Mouse (Mus musculus) central nervous system, embryonic 11.5 days (tissue): Measurements from ENCODE around the gene Cacng7. TPM values are rescaled to one million over a fixed set of nuclear protein-coding genes. Genes with fewer than 3 reads are reported as not detected.

ENCODE experiments used
- polyA plus RNA-seq: library from polyadenylated mRNA; depleted of rRNA; stranded (reverse); fragments of >200 nt; gene quantifications from 2 replicates; pipeline ENCODE4 v1.2.3, GENCODE M21; 2012; rRNA removed

Gene Cacng7
- 78.6 and 92.4 TPM in 2 replicates for polyA plus RNA-seq

GRCm38 (mm10) chr7:3332619-3333521 lies at the start of gene Cacng7:
Cacng7 (plus strand) TSS chr7:3332955.

GRCm38 (mm10) chr7:3288976-3289970 lies 43.5 kb upstream of the Cacng7 start, which contains the start of the genes Myadm and Prkcg:
Myadm (plus strand) TSS chr7:3289080.
Prkcg (plus strand) TSS chr7:3289179.

GRCm38 (mm10) chr7:3390413-3391080 lies 57.8 kb downstream of the Cacng7 start, which contains the start of gene Cacng8:
Cacng8 (plus strand) TSS chr7:3390683.

Other genes with a start within 250 kb of the Cacng7 start
- 0.10 and 0.16 TPM in 2 replicates for gene AU018091, start 163.8 kb upstream of the Cacng7 start, polyA plus RNA-seq
- gene Nlrp12, start 83.2 kb upstream of the Cacng7 start, polyA plus RNA-seq = 0.01 and 0.05 TPM in 2 replicates
- gene Myadm, start 43.9 kb upstream of the Cacng7 start, polyA plus RNA-seq = 19.2 and 49.0 TPM in 2 replicates
- gene Prkcg, start 43.8 kb upstream of the Cacng7 start, polyA plus RNA-seq = 1.6 and 1.8 TPM in 2 replicates
- gene Cacng8, start 57.7 kb downstream of the Cacng7 start, polyA plus RNA-seq = 6.6 and 8.6 TPM in 2 replicates
- 0.41 and 1.1 TPM in 2 replicates for gene Cacng6, start 91.2 kb downstream of the Cacng7 start, polyA plus RNA-seq
- gene Tarm1, start 169.7 kb downstream of the Cacng7 start, polyA plus RNA-seq = 0.11 TPM in 1 of 2 replicates, not detected in the other